Mouse (Mus musculus): ENCODE measurements around the gene Tns1.

GRCm38 (mm10) chr1:74030285-74030684, 94.0 kb downstream of the Tns1 start:
- TF ChIP-seq POLR2A (IDR thresholded peaks at IDR 0.05; ENCODE audit: low read depth, low read length) (no peak), CTCF (conservative IDR thresholded peaks at IDR 0.05; ENCODE audit: insufficient read depth, insufficient read length, low read depth, low read length) (no peak)
